Mouse (Mus musculus) limb, embryonic 14.5 days (tissue): ENCODE measurements around the gene Kcnj12. TPM values are rescaled to one million over a fixed set of nuclear protein-coding genes. Genes with fewer than 3 reads are reported as not detected.
A peak's percentile ranks its signal among the peaks of the same experiment; 100 is the strongest.

Experiments
- ATAC-seq: fragments of 200-750 bp; cut with Nextera tagmentation; 2 replicates; pipeline ENCODE4 v1.8.0; 2017; ENCODE audit warnings: low read depth, moderate number of reproducible peaks, moderate TSS enrichment; ENCODE audit not compliant: low FRiP score
- DNase-seq: peaks from one replicate; pipeline ENCODE4 v3.0.0-alpha.2; 2015; ENCODE audit warnings: low spot score
- H3K27ac ChIP-seq: fragments of 300-500 bp; sonication (generic); replicated peaks from 2 replicates; pipeline ENCODE4 v1.5.1; 2014; ENCODE audit warnings: low read depth, mild to moderate bottlenecking, low read length, moderate library complexity, mixed read lengths
- H3K27me3 ChIP-seq: fragments of 300-500 bp; sonication (generic); 2 replicates; pipeline ENCODE4 v1.6.1; 2014; ENCODE audit warnings: low read length, mixed read lengths; ENCODE audit not compliant: control insufficient read depth, insufficient read depth
- H3K36me3 ChIP-seq: fragments of 300-500 bp; sonication (generic); 2 replicates; pipeline ENCODE4 v1.6.1; 2014; ENCODE audit warnings: mild to moderate bottlenecking, low read length, moderate library complexity, mixed read lengths; ENCODE audit not compliant: control insufficient read depth, insufficient read depth
- H3K4me1 ChIP-seq: fragments of 300-500 bp; sonication (generic); 2 replicates; pipeline ENCODE4 v1.6.1; 2014; ENCODE audit warnings: antibody characterized with exemption, low read length, mixed read lengths; ENCODE audit not compliant: control insufficient read depth, insufficient read depth
- H3K4me2 ChIP-seq: fragments of 300-500 bp; sonication (generic); replicated peaks from 2 replicates; pipeline ENCODE4 v1.6.1; 2014; ENCODE audit warnings: low read depth, mild to moderate bottlenecking, low read length, moderate library complexity; ENCODE audit not compliant: severe bottlenecking
- H3K4me3 ChIP-seq: fragments of 300-500 bp; sonication (generic); replicated peaks from 2 replicates; pipeline ENCODE4 v1.5.1; 2014; ENCODE audit warnings: low read length
- H3K9ac ChIP-seq: fragments of 300-500 bp; sonication (generic); 2 replicates; pipeline ENCODE4 v1.6.1; 2014; ENCODE audit warnings: mild to moderate bottlenecking, low read depth, low read length, moderate library complexity; ENCODE audit not compliant: severe bottlenecking
- H3K9me3 ChIP-seq: fragments of 300-500 bp; sonication (generic); 2 replicates; pipeline ENCODE4 v1.6.1; 2016; ENCODE audit warnings: low read length; ENCODE audit not compliant: control insufficient read depth
- POLR2A ChIP-seq: fragments of 200-500 bp; IDR thresholded peaks from 2 replicates; pipeline ENCODE4 v1.8.0; 2012; ENCODE audit warnings: inconsistent platforms, mild to moderate bottlenecking, moderate library complexity, borderline replicate concordance; ENCODE audit not compliant: insufficient read depth, insufficient read length; ENCODE audit errors: extremely low read depth
- WGBS: fragments of 180-500 bp; shearing (Covaris S2); extraction: QIAGEN DNeasy Blood & Tissue Kit; methylation state at CpG from one replicate; pipeline ENCODE4 v1.1.7; 2014; 5-methylcytosine and 5-hydroxymethylcytosine counted together
- polyA plus RNA-seq, 2 experiments: library from polyadenylated mRNA; depleted of rRNA in 1 of 2; stranded (reverse) in 1 of 2; unstranded in 1 of 2; fragments of >200 nt; fragmentation: Nextera tagmentation in 1 of 2; extraction: Ambion mirVana in 1 of 2; gene quantifications; 2 replicates each; pipeline versions ENCODE4 v1.2.1 to v1.2.3; 2012 to 2014

Gene Kcnj12
- polyA plus RNA-seq, 2 experiments, result 0.47 to 0.62 TPM

GRCm38 (mm10) chr11:61090195-61090594 is 67.8 kb downstream of the Kcnj12 start:
- TF ChIP-seq POLR2A, result no peak
- no peak overlapping the region for H3K4me2 ChIP-seq
- H3K27ac ChIP-seq, result no peak overlapping the region
- ATAC-seq (no peak), DNase-seq (no peak)
- no peak overlapping the region for H3K9ac ChIP-seq
- H3K36me3 ChIP-seq, result no peaks in the 10 kb centered on the region
- no peak overlapping the region for H3K4me3 ChIP-seq
- no peaks in the 10 kb centered on the region for H3K4me1 ChIP-seq
- H3K27me3 ChIP-seq, result no peaks in the 10 kb centered on the region
- WGBS, result 76% methylated on average over 7 of the region's 7 CpGs
- peaks cover 4% of the 10 kb centered on the region; the same call in 1 of the 2 replicates for H3K9me3 ChIP-seq

- no peaks in the 10 kb centered on the region for H3K27me3 ChIP-seq
- H3K36me3 ChIP-seq, result no peaks in the 10 kb centered on the region
- ATAC-seq (no peak), DNase-seq (no peak)
- H3K4me3 ChIP-seq, result no peak overlapping the region
- no peak overlapping the region for H3K4me2 ChIP-seq
- H3K4me1 ChIP-seq, result no peaks in the 10 kb centered on the region
- H3K9ac ChIP-seq, result no peak overlapping the region
- H3K9me3 ChIP-seq, result peaks cover 4% of the 10 kb centered on the region; the same call in 1 of the 2 replicates
- WGBS, result 75% methylated on average over 3 of the region's 3 CpGs
- TF ChIP-seq POLR2A, result no peak
- H3K27ac ChIP-seq, result no peak overlapping the region
Observed at GRCm38 (mm10) chr11:61091192-61091591, 68.8 kb downstream of the Kcnj12 start.

GRCm38 (mm10) chr11:61091642-61092262 is 69.4 kb downstream of the Kcnj12 start:
- H3K36me3 ChIP-seq, result no peaks in the 10 kb centered on the region
- H3K4me3 ChIP-seq, result no peak overlapping the region
- H3K4me1 ChIP-seq, result no peaks in the 10 kb centered on the region
- no peaks in the 10 kb centered on the region for H3K27me3 ChIP-seq
- no peak overlapping the region for H3K4me2 ChIP-seq
- no peak overlapping the region for H3K27ac ChIP-seq
- TF ChIP-seq POLR2A, result no peak
- no peak overlapping the region for H3K9ac ChIP-seq
- WGBS, result 21% methylated on average over 7 of the region's 7 CpGs
- ATAC-seq (no peak), DNase-seq (peak; percentile 78)
- peaks cover 4% of the 10 kb centered on the region; the same call in 1 of the 2 replicates for H3K9me3 ChIP-seq

- no peaks in the 10 kb centered on the region for H3K4me1 ChIP-seq
- no peak for TF ChIP-seq POLR2A
- H3K4me3 ChIP-seq, result no peak overlapping the region
- 57% methylated on average over 1 of the region's 1 CpGs for WGBS
- no peak overlapping the region for H3K4me2 ChIP-seq
- no peaks in the 10 kb centered on the region for H3K27me3 ChIP-seq
- no peak overlapping the region for H3K9ac ChIP-seq
- DNase-seq (no peak), ATAC-seq (no peak)
- no peaks in the 10 kb centered on the region for H3K36me3 ChIP-seq
- H3K27ac ChIP-seq, result no peak overlapping the region
- peaks cover 4% of the 10 kb centered on the region; the same call in 1 of the 2 replicates for H3K9me3 ChIP-seq
Observed at GRCm38 (mm10) chr11:61098046-61098445, 75.7 kb downstream of the Kcnj12 start.

GRCm38 (mm10) chr11:61102397-61103339 is 80.3 kb downstream of the Kcnj12 start:
- no peak overlapping the region for H3K4me3 ChIP-seq
- no peak overlapping the region for H3K4me2 ChIP-seq
- no peak for TF ChIP-seq POLR2A
- no peaks in the 10 kb centered on the region for H3K4me1 ChIP-seq
- H3K27me3 ChIP-seq, result no peaks in the 10 kb centered on the region
- DNase-seq (no peak), ATAC-seq (no peak)
- WGBS, result 74% methylated on average over 12 of the region's 13 CpGs
- no peaks in the 10 kb centered on the region for H3K9me3 ChIP-seq
- no peak overlapping the region for H3K9ac ChIP-seq
- no peaks in the 10 kb centered on the region for H3K36me3 ChIP-seq
- H3K27ac ChIP-seq, result no peak overlapping the region
